Mouse (Mus musculus) cerebellum, adult 18-20 months (tissue): Measurements from ENCODE around the gene Gtpbp3.

Source experiments
- DNase-seq, 2 experiments: peaks; one replicate each; pipeline ENCODE4 v3.0.0; 2021

The Gtpbp3 gene

DNA sequence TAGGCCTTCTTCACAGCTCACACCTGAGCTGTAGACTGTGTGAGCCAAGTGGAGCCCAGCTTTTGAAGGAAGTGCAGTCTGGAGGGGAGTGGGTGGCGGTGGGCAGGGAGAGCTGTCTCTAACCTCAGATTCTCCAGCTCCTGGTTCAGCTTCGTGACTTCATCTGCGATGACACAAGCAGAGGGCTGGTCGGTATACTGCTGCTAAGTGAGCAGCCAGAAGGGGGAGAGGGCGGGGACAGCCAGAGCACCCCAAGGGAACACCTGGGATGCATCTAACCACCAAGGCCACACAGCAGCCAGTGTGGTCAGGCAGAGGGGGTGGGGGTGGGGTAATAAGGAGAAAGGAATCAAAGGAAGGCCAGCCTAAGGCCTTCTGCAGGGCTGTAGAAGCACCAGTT is 47.8 kb downstream of the Gtpbp3 start:
- DNase-seq = no peak

GRCm38 (mm10) chr8:71537028-71537867 is 49.3 kb downstream of the Gtpbp3 start, which contains the start of gene Bst2:
Gene Bst2, minus strand, starts transcription at chr8:71537456.
- peak in 1 of 2 experiments; percentile 27 for DNase-seq

DNA sequence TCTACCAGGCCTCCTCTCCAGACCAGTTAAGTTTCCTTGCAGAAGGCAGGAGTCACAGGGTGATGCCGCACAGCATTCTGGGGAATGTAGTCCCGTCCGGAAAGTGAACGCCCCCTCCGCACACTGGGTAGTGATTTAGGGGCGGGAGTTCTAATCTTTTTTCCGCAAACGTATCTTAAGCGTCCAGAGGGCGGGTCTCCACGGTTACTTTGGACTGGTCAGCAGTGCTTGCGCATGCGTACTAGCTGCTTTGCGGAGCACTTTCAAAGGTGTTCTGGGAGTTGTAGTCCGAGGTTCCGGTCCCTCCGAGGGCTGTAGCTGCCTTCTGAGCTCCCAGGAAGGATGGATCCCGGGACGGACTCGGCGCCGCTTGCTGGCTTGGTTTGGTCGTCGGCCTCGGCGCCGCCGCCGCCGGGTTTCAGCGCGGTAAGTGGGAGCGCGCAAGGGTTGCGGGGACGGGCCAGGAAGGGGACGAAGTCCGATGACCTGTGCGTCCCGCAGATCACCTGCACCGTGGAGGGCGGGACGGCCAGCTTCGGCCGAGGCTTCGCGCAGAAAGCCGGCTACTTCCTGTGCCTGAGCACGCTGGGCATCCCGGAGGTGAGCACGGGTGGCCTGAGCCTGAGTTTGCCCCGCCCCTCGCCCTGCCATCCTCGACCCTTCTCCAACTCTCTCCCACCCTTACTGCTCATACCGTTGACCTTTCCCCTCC is 54.9 kb downstream of the Gtpbp3 start, which contains the start of gene Mvb12a:
Mvb12a (plus strand) TSS at position 291 of the 712 bp plus-strand sequence.
- peak; percentile 94 to 99 for DNase-seq

GRCm38 (mm10) chr8:71543755-71544154 is 55.9 kb downstream of the Gtpbp3 start:
- DNase-seq = no peak

DNA sequence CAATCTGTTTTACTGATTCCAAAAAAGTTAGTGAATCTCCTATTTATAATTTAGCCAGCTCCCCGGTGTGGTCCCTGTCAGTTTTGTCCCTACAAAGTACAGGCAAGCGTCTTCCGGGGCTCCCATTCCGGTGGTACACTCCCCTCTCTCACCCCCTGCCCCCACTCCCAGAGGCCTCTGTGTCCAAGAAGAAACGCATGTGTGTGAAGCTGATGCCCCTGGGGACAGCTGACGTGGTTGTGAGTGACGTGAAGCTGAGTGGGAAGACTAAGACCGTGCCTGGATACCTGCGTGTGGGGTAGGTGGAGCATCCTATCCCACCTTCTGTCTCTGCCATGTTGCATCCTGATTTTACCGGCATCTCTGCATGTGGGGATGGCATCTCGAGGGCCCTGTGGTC is 57.1 kb downstream of the Gtpbp3 start:
- DNase-seq = no peak

GRCm38 (mm10) chr8:71547590-71547989 is 59.7 kb downstream of the Gtpbp3 start:
- DNase-seq = no peak
